Mouse (Mus musculus) liver, embryonic 14.5 days (tissue): ENCODE data around the gene Nsf. TPM values are rescaled to one million over a fixed set of nuclear protein-coding genes. Genes with fewer than 3 reads are reported as not detected.

ENCODE experiments used
- ATAC-seq: fragments of 200-750 bp; cut with Nextera tagmentation; 2 replicates; pipeline ENCODE4 v1.8.0; 2017; ENCODE audit warnings: moderate number of reproducible peaks, mild to moderate bottlenecking, moderate library complexity; ENCODE audit not compliant: insufficient read depth
- DNase-seq, 3 experiments: peaks; one replicate each; pipeline ENCODE4 v3.0.0-alpha.2; 2012 to 2013; ENCODE audit warnings: low read depth in 3 of 3, low spot score in 3 of 3
- H3K27ac ChIP-seq: fragments of 300-500 bp; sonication (generic); 2 replicates; pipeline ENCODE4 v1.5.1; 2014; ENCODE audit warnings: moderate library complexity, mild to moderate bottlenecking, control low read depth, inconsistent platforms
- H3K27me3 ChIP-seq: fragments of 300-500 bp; sonication (generic); 2 replicates; pipeline ENCODE4 v1.6.1; 2014; ENCODE audit warnings: mild to moderate bottlenecking, low read length, moderate library complexity; ENCODE audit not compliant: control insufficient read depth, insufficient read depth
- H3K36me3 ChIP-seq: fragments of 300-500 bp; sonication (generic); replicated peaks from 2 replicates; pipeline ENCODE4 v1.6.1; 2014; ENCODE audit warnings: low read depth; ENCODE audit not compliant: control insufficient read depth, insufficient read depth
- H3K4me1 ChIP-seq, 2 experiments: fragments of 200-500 bp in 1 of 2; fragments of 300-500 bp in 1 of 2; sonication (generic) in 1 of 2; replicated peaks; 2 replicates each; pipeline ENCODE4 v1.6.1; 2012 to 2014; ENCODE audit warnings: antibody characterized with exemption in 1 of 2, inconsistent platforms in 1 of 2, low read length in 1 of 2; ENCODE audit not compliant: control insufficient read depth in 2 of 2, insufficient read depth in 2 of 2
- H3K4me2 ChIP-seq: fragments of 300-500 bp; sonication (generic); 2 replicates; pipeline ENCODE4 v1.6.1; 2014; ENCODE audit warnings: low read depth, mild to moderate bottlenecking, control low read depth, moderate library complexity
- H3K4me3 ChIP-seq, 2 experiments: fragments of 200-500 bp in 1 of 2; fragments of 300-500 bp in 1 of 2; sonication (generic) in 1 of 2; 2 replicates each; pipeline ENCODE4 v1.5.1; 2012 to 2014; ENCODE audit warnings: low read depth in 2 of 2, low read length in 2 of 2, mild to moderate bottlenecking in 2 of 2, control low read depth in 1 of 2, inconsistent platforms in 1 of 2, moderate library complexity in 1 of 2; ENCODE audit not compliant: insufficient read depth in 1 of 2
- H3K9ac ChIP-seq: fragments of 300-500 bp; sonication (generic); replicated peaks from 2 replicates; pipeline ENCODE4 v1.6.1; 2014; ENCODE audit warnings: mild to moderate bottlenecking, control low read depth, moderate library complexity
- H3K9me3 ChIP-seq: fragments of 300-500 bp; sonication (generic); 2 replicates; pipeline ENCODE4 v1.6.1; 2016; ENCODE audit warnings: low read length, mixed read lengths; ENCODE audit not compliant: control insufficient read depth
- CTCF ChIP-seq: IDR thresholded peaks from 2 replicates; pipeline ENCODE4 v1.5.1; 2016; ENCODE audit warnings: antibody characterized with exemption, low read depth, control low read depth
- EP300 ChIP-seq: IDR thresholded peaks from 2 replicates; pipeline ENCODE4 v1.6.1; 2016; ENCODE audit warnings: antibody characterized with exemption, low read depth
- WGBS: fragments of 180-500 bp; shearing (Covaris S2); extraction: QIAGEN DNeasy Blood & Tissue Kit; methylation state at CpG from one replicate; pipeline ENCODE4 v1.1.7; 2014; ENCODE audit not compliant: insufficient replicate concordance; 5-methylcytosine and 5-hydroxymethylcytosine counted together
- polyA plus RNA-seq, 2 experiments: library from polyadenylated mRNA; depleted of rRNA in 1 of 2; stranded (reverse) in 1 of 2; unstranded in 1 of 2; fragments of >200 nt; fragmentation: Nextera tagmentation in 1 of 2; extraction: Ambion mirVana in 1 of 2; gene quantifications; 2 replicates each; pipeline versions ENCODE4 v1.2.1 to v1.2.3; 2012 to 2014

Nsf gene
- polyA plus RNA-seq, 2 experiments = 12.9 to 19.9 TPM

DNA sequence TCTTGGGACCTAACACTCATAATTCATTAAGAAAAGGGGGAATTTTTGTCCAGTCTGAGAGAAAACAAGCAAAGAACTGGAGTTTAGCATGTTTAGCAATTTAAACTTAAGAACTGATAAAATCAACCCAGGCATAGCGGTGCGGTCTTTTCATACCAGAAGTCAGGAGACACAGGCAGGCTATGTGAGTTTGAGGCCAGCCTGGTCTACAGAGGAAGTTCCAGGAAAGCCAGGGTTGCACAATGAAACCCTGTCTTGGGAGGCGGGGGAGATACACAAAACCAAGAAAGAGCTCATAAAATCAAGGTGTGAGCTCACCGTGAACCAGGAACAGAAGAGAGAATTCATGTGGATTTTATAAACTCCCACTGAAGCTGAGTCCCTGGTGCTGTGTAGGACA lies 3.0 kb upstream of the Nsf start:
- TF ChIP-seq EP300 = no peak
- no peak for TF ChIP-seq CTCF
- H3K36me3 ChIP-seq = no peaks in the 10 kb centered on the region
- no peaks in the 10 kb centered on the region for H3K27me3 ChIP-seq
- DNase-seq (no peak), ATAC-seq (no peak)
- no peak overlapping the region for H3K27ac ChIP-seq
- 33% methylated on average over 4 of the region's 4 CpGs for WGBS
- no peaks in the 10 kb centered on the region for H3K9me3 ChIP-seq
- H3K4me3 ChIP-seq = no peak overlapping the region
- H3K9ac ChIP-seq = no peak overlapping the region
- H3K4me2 ChIP-seq = no peak overlapping the region
- peaks cover 11 to 12% of the 10 kb centered on the region in 2 experiments for H3K4me1 ChIP-seq

DNA sequence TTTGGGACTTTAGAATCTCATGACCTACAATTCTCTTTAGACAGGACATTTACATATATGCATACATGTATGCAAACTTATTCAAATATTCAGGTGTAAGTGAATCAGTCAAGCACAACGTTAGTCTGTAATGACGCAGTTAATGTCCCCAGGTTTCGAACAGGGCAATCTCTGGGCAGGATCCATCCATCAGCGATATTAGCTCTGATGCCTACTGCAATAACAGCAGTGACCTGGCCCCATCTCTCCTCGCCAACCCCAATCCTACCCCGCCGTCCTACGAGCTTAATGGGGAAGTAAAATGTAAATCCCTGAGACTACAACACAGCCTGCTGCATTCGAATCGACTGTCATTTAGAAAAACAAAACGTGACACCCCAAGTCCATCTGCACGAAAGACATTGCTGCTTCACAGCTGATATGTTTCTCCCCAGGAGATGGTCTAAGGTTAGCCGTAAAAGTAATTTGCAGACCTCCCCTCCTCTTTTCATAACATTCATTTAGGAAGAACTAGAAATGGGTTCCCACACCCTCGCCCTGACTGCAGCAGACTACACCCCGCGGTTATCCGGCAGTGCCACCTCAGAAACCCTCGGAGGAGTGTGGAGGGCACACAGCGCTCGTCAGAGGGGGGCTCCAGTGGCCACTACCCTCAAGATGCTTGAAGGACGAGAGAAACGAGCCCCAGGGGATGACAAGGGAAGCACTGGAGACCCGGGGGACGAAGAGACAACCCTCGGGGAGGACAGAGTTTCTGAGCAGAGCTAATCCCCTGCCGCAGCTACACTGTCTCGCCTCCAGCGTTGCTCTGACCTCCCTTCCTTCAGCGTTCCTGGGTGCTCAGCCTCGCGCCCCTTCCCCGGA lies 592 bp downstream of the Nsf start:
- Histone ChIP-seq H3K4me3 (peak overlapping the region; percentile 73 to 96), H3K27me3 (no peaks in the 10 kb centered on the region), H3K27ac (no peak overlapping the region), H3K4me1 (peaks cover 11 to 21% of the 10 kb centered on the region in 2 experiments), H3K9ac (peak overlapping the region; percentile 97), H3K9me3 (no peaks in the 10 kb centered on the region), H3K36me3 (no peaks in the 10 kb centered on the region), H3K4me2 (peak overlapping the region; percentile 91)
- ATAC-seq (peak; percentile 83), DNase-seq (peak in 1 of 3 experiments; percentile 28)
- TF ChIP-seq EP300 (no peak), CTCF (no peak)
- 1% methylated on average over 29 of the region's 32 CpGs for WGBS

- Histone ChIP-seq H3K27me3 (no peaks in the 10 kb centered on the region), H3K9ac (peak overlapping the region; percentile 97), H3K4me1 (peaks cover 11 to 21% of the 10 kb centered on the region in 2 experiments), H3K36me3 (no peaks in the 10 kb centered on the region), H3K4me3 (peak overlapping the region; percentile 7 to 73; a peak in 3 of 4 replicates), H3K9me3 (no peaks in the 10 kb centered on the region), H3K27ac (no peak overlapping the region), H3K4me2 (peak overlapping the region; percentile 91)
- DNase-seq = no peak
- no peak for ATAC-seq
- TF ChIP-seq CTCF = no peak
- no peak for TF ChIP-seq EP300
- 66% methylated on average over 5 of the region's 5 CpGs for WGBS
Observed at GRCm38 (mm10) chr11:103952635-103953031, 1.2 kb downstream of the Nsf start.

GRCm38 (mm10) chr11:103951106-103951505 lies 2.8 kb downstream of the Nsf start:
- no peak for DNase-seq
- no peak overlapping the region for H3K9ac ChIP-seq
- H3K4me3 ChIP-seq = no peak overlapping the region
- no peak overlapping the region for H3K27ac ChIP-seq
- no peak for ATAC-seq
- H3K27me3 ChIP-seq = no peaks in the 10 kb centered on the region
- WGBS = 62% methylated on average over 7 of the region's 7 CpGs
- H3K9me3 ChIP-seq = no peaks in the 10 kb centered on the region
- H3K36me3 ChIP-seq = no peaks in the 10 kb centered on the region
- H3K4me1 ChIP-seq = peaks cover 11 to 21% of the 10 kb centered on the region in 2 experiments
- TF ChIP-seq EP300 (no peak), CTCF (no peak)
- no peak overlapping the region for H3K4me2 ChIP-seq

DNA sequence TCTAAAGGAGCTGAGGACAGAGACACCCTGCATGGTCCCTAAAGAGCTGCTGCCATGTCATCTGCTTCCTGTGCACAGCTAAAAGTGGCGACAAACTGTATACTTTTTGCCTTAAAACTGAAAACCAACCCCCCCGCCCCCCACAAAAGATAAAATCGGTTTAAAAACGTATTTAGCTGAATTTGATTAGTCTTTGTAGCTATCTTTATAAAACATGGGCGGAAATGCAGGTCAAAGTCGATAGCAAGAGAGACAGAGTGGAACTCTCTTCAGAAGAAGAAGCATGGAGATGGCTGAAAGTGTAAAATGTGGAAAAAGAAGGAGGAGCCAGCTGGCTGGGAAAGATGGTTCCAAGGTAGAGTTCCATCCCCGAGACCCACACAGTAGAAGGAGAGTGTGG lies 4.9 kb downstream of the Nsf start:
- ATAC-seq = no peak
- 45% methylated on average over 7 of the region's 7 CpGs for WGBS
- H3K4me3 ChIP-seq = no peak overlapping the region
- no peak overlapping the region for H3K4me2 ChIP-seq
- H3K27me3 ChIP-seq = no peaks in the 10 kb centered on the region
- no peak overlapping the region for H3K9ac ChIP-seq
- no peaks in the 10 kb centered on the region for H3K9me3 ChIP-seq
- H3K36me3 ChIP-seq = no peaks in the 10 kb centered on the region
- no peak for DNase-seq
- H3K4me1 ChIP-seq = peaks cover 8 to 19% of the 10 kb centered on the region in 2 experiments
- H3K27ac ChIP-seq = no peak overlapping the region
- no peak for TF ChIP-seq CTCF
- TF ChIP-seq EP300 = no peak
